Mouse (Mus musculus): ENCODE data around the gene Tmem117.

The Tmem117 gene

DNA sequence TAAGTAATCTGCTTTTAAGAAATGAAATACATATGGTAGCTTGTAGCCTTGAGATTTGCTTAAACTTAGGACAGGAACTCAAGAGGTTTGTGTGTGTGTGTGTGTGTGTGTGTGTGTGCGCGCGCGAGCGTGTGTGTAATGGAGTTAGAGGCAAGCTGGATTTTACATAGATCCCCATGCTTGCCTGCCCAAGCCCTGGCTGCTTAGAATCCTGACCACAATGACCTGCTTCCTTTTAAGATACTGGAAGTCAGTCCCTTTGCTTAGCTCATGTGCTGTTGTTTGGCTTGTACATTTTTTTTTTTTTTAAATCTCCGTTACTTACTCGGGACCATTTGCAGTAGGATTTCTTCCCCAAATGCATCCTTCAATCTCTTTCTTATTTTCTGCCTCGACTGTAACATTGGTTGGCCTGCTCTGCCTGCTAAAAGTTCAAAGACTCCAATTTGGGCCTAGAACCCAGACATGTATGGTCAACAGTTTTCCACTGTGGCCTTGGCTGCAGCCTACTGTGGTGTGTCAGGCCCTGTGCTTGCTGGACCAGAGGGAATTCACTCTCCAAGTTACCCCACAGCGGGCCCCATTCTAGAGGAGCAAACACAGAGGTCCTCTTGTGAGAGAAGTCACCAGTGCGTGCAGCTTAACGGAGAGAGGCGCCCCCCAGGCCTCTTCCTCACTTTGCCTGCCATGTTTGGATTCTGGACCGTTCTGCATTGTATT is 29.5 kb downstream of the Tmem117 start:
- no peak for DNase-seq (ENCODE audit: low read depth, low spot score)
- no peaks in the 10 kb centered on the region for H3K27me3 ChIP-seq (ENCODE audit: control insufficient read depth, insufficient read depth, low read length, poor library complexity, severe bottlenecking)

DNA sequence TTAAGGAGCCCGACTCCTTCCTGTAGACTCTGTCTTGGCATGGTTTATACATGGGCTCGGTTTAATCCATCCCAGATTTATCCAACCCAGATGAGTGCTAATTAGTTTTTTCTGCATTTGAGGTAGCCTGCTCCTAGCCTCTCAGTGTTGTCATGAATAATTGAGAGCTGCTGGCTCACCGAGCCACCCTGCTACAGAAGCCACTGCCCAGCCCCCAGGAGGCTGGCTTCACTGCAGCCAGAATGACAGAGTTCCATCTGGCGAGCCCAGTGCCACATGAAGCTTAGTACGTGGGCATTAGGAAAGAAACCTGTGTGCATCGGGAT is 30.0 kb downstream of the Tmem117 start:
- Histone ChIP-seq H3K36me3 (ENCODE audit: control insufficient read depth, insufficient read depth, low read length, poor library complexity, severe bottlenecking) (no peaks in the 10 kb centered on the region), H3K27me3 (ENCODE audit: control insufficient read depth, insufficient read depth, low read length, poor library complexity, severe bottlenecking) (no peaks in the 10 kb centered on the region)
- no peak for DNase-seq (ENCODE audit: low read depth, low spot score)

More for the DNA sequence above, 29.5 kb downstream of the Tmem117 start:
- H3K36me3 ChIP-seq (ENCODE audit: control insufficient read depth, insufficient read depth, low read length, poor library complexity, severe bottlenecking), result no peaks in the 10 kb centered on the region

DNA sequence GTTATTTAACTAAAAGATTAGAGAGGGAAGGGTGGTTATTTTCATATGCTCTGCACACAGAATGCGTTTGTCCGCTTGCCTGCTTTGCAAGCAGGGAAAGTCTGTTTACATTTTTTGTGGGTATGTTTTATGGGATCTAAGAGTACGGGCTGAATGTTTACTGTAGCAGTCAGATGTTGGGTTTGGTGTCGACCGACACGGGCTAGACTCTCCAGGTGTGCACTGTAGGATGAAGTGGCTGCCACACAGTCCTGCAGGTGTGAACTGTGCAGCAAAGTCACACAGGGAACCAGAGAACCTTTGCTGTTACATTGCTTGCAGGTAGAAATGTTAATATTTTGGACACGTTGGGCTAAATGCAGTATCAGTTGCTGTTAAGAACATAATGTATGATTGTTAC is 31.9 kb downstream of the Tmem117 start:
- no peaks in the 10 kb centered on the region for H3K27me3 ChIP-seq (ENCODE audit: control insufficient read depth, insufficient read depth, low read length, poor library complexity, severe bottlenecking)
- no peaks in the 10 kb centered on the region for H3K36me3 ChIP-seq (ENCODE audit: control insufficient read depth, insufficient read depth, low read length, poor library complexity, severe bottlenecking)
- no peak for DNase-seq (ENCODE audit: low read depth, low spot score)

DNA sequence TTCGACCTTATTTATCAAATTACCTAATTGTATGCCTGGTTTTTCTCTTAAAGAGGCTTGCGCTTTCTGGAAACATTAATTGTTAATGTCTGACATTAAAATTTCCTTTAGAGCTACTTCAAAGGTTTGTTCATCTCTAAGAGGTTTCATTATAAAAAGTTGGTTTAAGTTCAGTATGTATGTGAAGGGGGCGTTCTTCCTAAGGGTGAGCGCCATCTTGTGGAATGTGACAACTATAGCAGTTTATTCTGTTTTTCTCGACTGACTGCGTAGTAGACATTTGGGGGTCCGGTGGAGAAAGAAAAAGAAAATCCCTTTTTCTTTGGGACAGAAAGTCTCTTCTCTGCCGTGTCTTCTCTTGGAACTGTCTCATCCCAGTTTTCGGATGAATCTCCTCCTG is 32.4 kb downstream of the Tmem117 start:
- no peaks in the 10 kb centered on the region for H3K36me3 ChIP-seq (ENCODE audit: control insufficient read depth, insufficient read depth, low read length, poor library complexity, severe bottlenecking)
- no peaks in the 10 kb centered on the region for H3K27me3 ChIP-seq (ENCODE audit: control insufficient read depth, insufficient read depth, low read length, poor library complexity, severe bottlenecking)
- DNase-seq (ENCODE audit: low read depth, low spot score), result peak; percentile 20

DNA sequence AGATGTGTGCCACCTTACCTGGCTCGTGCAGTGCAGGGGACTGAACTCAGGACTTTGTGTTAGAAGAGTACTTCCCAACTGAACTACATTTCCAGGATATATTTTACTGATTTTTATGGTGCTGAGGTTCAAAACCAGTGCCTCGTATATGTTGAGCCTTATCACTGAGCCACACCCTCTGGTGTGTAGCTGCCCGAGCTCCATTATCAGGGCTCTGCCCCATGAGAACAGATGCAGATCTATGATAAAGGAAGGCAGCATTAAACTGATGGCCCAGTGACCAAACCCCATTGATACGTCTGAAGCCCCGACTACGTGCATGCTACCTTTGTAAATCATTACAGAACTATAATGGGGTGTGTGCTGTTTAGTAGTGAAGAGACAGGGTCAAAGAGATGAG is 35.6 kb downstream of the Tmem117 start:
- Histone ChIP-seq H3K27me3 (ENCODE audit: control insufficient read depth, insufficient read depth, low read length, poor library complexity, severe bottlenecking) (no peaks in the 10 kb centered on the region), H3K36me3 (ENCODE audit: control insufficient read depth, insufficient read depth, low read length, poor library complexity, severe bottlenecking) (no peaks in the 10 kb centered on the region)
- no peak for DNase-seq (ENCODE audit: low read depth, low spot score)

DNA sequence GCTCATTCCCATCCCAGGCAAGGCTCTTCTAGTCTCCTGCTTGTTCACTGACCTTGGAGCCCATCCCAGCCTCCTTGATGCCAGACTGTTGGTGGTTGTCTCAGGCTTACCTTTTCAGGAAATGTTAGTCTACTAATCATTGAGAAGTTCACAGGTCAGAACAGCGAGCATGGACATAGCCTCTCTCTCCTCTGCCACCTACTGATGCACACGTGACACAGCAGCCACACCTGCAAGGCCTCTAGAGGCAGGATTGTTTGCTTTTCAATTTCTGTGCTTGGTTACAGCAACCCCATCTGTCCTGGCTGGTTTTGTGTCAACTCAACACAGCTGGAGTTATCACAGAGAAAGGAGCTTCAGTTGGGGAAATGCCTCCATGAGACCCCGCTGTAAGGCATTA is 52.1 kb downstream of the Tmem117 start:
- no peaks in the 10 kb centered on the region for H3K36me3 ChIP-seq (ENCODE audit: control insufficient read depth, insufficient read depth, low read length, poor library complexity, severe bottlenecking)
- DNase-seq (ENCODE audit: low read depth, low spot score), result no peak
- H3K27me3 ChIP-seq (ENCODE audit: control insufficient read depth, insufficient read depth, low read length, poor library complexity, severe bottlenecking), result no peaks in the 10 kb centered on the region; the same call in 1 of the 2 replicates

DNA sequence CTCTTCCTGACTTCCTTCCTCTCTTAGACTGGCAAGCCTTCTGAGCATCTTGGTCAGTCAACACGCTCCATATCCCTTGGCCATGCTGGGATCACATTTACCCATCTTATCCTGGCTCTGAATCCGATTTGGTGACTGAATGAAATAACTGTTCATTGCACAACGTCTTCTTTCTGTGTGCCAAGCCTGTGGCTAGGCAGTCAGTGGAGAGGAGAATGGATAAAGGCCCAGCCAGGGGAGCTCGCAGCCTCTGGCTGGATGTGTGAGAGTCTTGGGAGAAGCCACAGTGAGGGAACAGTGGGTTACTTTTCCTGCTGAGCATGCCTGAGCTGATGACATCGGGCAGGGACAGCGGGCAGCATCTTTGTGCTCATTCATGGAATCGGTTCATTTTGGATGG is 55.2 kb downstream of the Tmem117 start:
- Histone ChIP-seq H3K36me3 (ENCODE audit: control insufficient read depth, insufficient read depth, low read length, poor library complexity, severe bottlenecking) (no peaks in the 10 kb centered on the region), H3K27me3 (ENCODE audit: control insufficient read depth, insufficient read depth, low read length, poor library complexity, severe bottlenecking) (no peaks in the 10 kb centered on the region)
- DNase-seq (ENCODE audit: low read depth, low spot score), result no peak

DNA sequence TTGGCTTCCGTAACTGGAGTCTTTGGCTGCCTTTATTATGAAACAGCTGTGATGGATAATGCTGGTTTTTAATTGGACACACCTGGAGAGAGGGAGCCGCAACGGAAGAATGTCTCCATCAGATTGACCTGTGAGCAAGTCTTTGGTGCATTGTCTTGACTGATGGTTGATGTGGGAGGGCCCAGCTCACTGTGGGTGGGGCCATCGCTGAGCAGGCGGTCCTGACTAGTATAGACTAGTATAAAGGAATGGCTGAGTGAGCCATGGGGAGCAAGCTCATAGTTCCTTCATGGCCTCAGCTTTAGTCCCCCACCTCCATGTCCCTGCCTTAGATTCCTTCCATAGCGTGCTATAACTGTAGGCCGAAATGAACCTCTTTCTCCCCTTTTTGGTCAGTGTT is 58.1 kb downstream of the Tmem117 start:
- H3K27me3 ChIP-seq (ENCODE audit: control insufficient read depth, insufficient read depth, low read length, poor library complexity, severe bottlenecking), result no peaks in the 10 kb centered on the region
- no peaks in the 10 kb centered on the region for H3K36me3 ChIP-seq (ENCODE audit: control insufficient read depth, insufficient read depth, low read length, poor library complexity, severe bottlenecking)
- DNase-seq (ENCODE audit: low read depth, low spot score), result no peak

DNA sequence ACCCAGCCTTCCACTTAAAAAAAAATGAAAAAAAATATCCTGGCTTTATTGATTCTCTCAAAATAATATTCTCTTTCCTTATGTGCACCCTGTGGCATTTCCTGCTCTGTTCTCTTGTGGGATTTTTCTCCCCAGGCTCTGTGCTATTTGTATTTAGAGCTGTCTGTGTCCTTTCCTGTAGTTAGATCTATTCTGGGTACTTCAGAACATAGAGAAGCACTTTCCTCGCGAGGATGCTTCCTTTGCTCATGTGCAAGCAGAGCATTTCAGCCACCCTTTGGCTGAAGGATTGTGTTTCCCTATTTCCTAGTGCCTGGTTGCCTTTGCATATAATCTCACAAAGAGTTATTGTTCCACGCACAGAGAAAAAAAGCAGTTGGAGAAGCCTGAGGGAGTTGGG is 58.6 kb downstream of the Tmem117 start:
- Histone ChIP-seq H3K27me3 (ENCODE audit: control insufficient read depth, insufficient read depth, low read length, poor library complexity, severe bottlenecking) (no peaks in the 10 kb centered on the region), H3K36me3 (ENCODE audit: control insufficient read depth, insufficient read depth, low read length, poor library complexity, severe bottlenecking) (no peaks in the 10 kb centered on the region)
- DNase-seq (ENCODE audit: low read depth, low spot score), result no peak

DNA sequence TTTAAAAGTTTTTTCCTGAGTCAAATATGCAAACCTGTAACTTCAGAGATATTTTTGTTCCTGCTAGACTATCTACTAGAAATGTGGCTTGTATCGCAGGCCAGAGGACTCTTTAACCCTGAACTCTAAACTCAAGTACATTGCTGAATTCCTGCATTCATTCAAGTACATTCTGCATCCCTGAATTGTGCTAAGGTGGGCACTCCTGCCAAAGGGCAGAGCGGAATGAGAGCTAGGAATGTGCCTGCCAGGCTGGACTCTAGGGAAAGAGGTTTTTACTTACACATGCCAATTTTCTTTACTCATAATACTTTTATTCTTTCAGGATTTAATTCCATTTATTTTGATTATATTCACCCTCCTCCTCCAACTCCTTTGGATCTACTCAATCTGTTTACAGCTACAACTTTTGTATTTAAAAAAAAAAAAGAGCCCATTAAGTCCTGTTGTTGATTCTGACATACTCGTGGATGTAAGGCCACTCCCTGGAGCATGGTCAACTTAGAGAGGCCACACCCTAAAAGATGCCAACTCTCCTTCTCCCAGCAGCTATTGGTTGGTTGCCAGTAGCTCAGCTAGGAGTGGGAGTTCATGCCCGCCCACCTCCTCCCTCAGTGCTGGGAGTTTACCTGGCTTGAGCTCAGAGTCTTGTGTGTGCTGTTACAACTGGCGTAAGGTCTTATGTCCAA is 60.3 kb downstream of the Tmem117 start:
- Histone ChIP-seq H3K36me3 (ENCODE audit: control insufficient read depth, insufficient read depth, low read length, poor library complexity, severe bottlenecking) (no peaks in the 10 kb centered on the region), H3K27me3 (ENCODE audit: control insufficient read depth, insufficient read depth, low read length, poor library complexity, severe bottlenecking) (no peaks in the 10 kb centered on the region)
- DNase-seq (ENCODE audit: low read depth, low spot score), result no peak

DNA sequence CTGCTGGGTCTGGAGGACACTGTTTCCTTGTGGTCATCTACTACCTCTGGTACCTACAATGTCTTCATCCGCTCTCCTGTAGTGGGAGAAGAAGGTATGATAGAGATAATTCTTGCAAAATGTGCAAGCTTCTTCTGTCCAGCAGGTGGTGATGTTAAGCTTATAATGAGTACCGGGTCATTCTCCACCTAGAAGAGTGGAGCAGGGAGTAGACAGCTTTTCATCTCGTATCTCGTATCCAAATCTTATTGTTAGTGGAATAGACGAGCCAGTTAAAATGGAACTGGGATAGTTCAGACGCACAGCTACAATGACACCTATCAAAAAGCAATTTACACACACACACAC is 60.8 kb downstream of the Tmem117 start:
- Histone ChIP-seq H3K36me3 (ENCODE audit: control insufficient read depth, insufficient read depth, low read length, poor library complexity, severe bottlenecking) (no peaks in the 10 kb centered on the region), H3K27me3 (ENCODE audit: control insufficient read depth, insufficient read depth, low read length, poor library complexity, severe bottlenecking) (no peaks in the 10 kb centered on the region)

DNA sequence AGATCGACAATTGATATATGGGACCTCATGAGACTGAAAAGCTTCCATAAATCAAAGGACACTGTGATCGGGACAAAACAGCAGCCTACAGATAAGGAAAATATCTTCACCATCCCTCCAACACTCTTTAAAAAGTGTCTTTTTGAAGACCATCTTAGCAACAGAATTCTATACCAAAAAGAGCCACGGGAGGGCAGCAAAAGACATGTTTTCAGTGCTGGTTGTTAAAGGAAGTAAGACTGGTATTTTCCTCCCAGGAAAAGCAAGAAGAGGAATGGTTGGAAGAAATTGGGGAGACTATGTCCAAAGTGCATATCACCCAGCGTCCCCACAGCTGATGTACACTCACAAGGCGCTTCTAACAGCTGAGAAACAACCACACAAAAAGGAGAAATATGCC is 93.7 kb downstream of the Tmem117 start:
- H3K36me3 ChIP-seq (ENCODE audit: control insufficient read depth, insufficient read depth, low read length, poor library complexity, severe bottlenecking), result no peaks in the 10 kb centered on the region
- H3K27me3 ChIP-seq (ENCODE audit: control insufficient read depth, insufficient read depth, low read length, poor library complexity, severe bottlenecking), result no peaks in the 10 kb centered on the region
- no peak for DNase-seq (ENCODE audit: low read depth, low spot score)

More for the DNA sequence above, 60.8 kb downstream of the Tmem117 start:
- DNase-seq (ENCODE audit: low read depth, low spot score), result no peak

DNA sequence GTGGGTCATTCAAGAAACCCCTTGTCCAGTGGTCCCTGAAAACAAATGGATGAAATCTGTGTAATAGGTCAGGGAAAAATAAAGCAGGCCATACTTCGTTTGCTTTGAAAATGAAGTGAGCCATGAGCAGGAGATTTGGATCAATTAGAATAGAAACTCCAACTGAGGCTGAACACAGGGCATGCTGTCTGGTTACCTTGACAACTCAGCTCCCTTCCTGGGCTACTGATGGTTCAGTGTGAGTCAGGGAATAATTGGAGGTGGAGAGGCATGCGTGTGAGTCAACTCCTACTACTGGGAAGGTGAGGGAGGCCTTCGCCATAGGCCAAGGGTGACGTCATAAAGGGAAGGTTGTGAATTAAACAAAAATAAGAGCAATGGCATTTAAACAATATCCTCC is 103.1 kb downstream of the Tmem117 start:
- no peak for DNase-seq (ENCODE audit: low read depth, low spot score)
- Histone ChIP-seq H3K36me3 (ENCODE audit: control insufficient read depth, insufficient read depth, low read length, poor library complexity, severe bottlenecking) (no peaks in the 10 kb centered on the region), H3K27me3 (ENCODE audit: control insufficient read depth, insufficient read depth, low read length, poor library complexity, severe bottlenecking) (no peaks in the 10 kb centered on the region)

DNA sequence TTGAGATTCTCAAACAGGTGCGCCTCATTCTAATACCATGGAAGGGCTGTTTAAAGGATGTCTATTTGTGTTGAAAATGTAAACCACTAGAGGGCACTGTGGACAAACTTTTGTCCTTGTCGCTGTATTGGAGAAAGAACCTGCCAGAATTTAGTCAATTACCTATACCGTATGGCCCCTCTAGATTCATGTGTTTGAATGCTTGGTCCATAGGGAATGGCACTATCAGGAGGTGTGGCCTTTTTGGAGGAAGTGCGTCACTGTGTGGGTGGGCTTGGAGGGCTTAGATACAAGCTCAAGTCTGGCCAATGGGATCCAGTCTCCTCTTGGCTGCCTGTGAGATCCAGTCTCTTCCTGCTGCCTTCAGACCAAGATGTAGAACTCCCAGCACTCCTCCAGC is 140.2 kb downstream of the Tmem117 start:
- Histone ChIP-seq H3K36me3 (ENCODE audit: control insufficient read depth, insufficient read depth, low read length, poor library complexity, severe bottlenecking) (no peaks in the 10 kb centered on the region), H3K27me3 (ENCODE audit: control insufficient read depth, insufficient read depth, low read length, poor library complexity, severe bottlenecking) (no peaks in the 10 kb centered on the region)
- DNase-seq (ENCODE audit: low read depth, low spot score), result no peak

DNA sequence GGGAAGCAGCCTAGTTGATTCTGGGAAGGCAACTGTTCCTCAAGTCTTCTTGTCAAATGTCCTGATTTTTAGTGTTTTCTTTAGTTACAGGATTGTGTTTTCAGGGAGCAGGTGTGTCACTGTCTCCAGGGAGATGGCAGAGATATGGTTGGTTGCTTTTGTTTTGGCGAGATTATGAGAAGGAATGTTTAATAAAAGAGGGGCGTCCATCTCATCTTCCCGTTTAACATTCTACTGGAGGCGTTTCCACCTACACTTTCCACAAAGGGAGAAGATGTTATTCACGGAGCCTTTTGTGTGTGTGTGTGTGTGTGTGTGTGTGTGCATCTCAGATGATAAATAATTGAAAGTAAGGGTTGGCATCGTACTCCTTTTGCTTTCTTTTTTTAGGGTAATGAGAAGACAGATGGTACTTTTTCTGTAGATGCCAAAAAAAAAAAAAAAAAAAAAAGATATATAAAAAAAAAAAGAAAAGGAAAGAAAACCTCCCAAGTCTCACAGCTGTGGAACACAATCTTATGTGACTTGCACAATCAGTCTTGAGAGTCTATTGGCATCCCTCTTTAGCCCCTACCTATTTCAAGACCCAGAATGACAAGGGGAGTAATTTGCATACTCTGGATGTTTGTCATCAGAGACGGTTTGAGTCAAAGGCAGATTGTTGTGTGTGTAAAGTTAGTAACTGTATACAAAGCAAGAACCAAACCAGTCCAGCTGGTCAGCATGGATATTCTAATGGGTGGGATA is 142.0 kb downstream of the Tmem117 start:
- DNase-seq (ENCODE audit: low read depth, low spot score), result no peak
- Histone ChIP-seq H3K36me3 (ENCODE audit: control insufficient read depth, insufficient read depth, low read length, poor library complexity, severe bottlenecking) (no peaks in the 10 kb centered on the region), H3K27me3 (ENCODE audit: control insufficient read depth, insufficient read depth, low read length, poor library complexity, severe bottlenecking) (no peaks in the 10 kb centered on the region)
